Mouse (Mus musculus) embryonic fibroblast, embryonic 13.5 days (primary cell): ENCODE data around the gene Ubash3b. TPM values are rescaled to one million over a fixed set of nuclear protein-coding genes. Genes with fewer than 3 reads are reported as not detected.

Source experiments
- H3K27ac ChIP-seq: 2 replicates; pipeline ENCODE4 v1.5.1; 2012; ENCODE audit warnings: low read length, control low read depth, inconsistent platforms; ENCODE audit not compliant: insufficient read depth
- H3K4me1 ChIP-seq: 2 replicates; pipeline ENCODE4 v1.6.1; 2011; ENCODE audit warnings: low read length; ENCODE audit not compliant: control insufficient read depth, insufficient read depth
- H3K4me3 ChIP-seq: 2 replicates; pipeline ENCODE4 v1.5.1; 2011; ENCODE audit warnings: mild to moderate bottlenecking, control low read depth, low read length; ENCODE audit not compliant: insufficient read depth
- CTCF ChIP-seq: IDR thresholded peaks from 2 replicates; pipeline ENCODE4 v1.5.1; 2011; ENCODE audit warnings: mild to moderate bottlenecking, control low read depth, low read length, moderate library complexity, borderline replicate concordance; ENCODE audit not compliant: insufficient read depth
- POLR2A ChIP-seq: IDR thresholded peaks from 2 replicates; pipeline ENCODE4 v1.6.1; 2011; ENCODE audit warnings: low read depth, mild to moderate bottlenecking, control low read depth, low read length, moderate library complexity
- polyA plus RNA-seq: library from polyadenylated mRNA; stranded (reverse); fragments of >200 nt; gene quantifications from 2 replicates; pipeline ENCODE4 v1.2.4, GENCODE M21; 2011; ENCODE audit warnings: low read depth; ENCODE audit not compliant: missing spikeins, insufficient read length

Gene Ubash3b
- polyA plus RNA-seq, 1 experiment, result 4.2 TPM

DNA sequence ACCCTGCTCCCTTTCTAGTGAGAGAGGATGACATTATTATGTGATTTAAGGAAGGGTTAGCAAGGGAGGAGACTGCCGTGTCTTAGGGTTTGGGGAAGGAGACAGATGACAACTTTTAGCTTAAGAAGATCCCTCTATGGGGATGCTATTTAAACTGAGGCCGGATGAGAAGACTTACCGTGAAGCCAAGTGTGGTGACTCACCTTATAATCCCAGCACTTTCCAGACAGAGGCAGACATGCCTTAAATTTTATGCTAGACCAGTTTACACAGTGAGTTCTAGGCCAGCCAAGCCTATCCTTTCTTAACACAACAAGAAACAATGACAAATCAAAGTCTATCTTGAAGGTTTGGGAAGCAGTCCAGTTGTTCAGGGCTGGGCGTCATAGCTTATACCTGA, 26.4 kb upstream of the Ubash3b start:
- H3K4me3 ChIP-seq, result no peak overlapping the region
- TF ChIP-seq POLR2A, result no peak
- TF ChIP-seq CTCF, result no peak
- H3K27ac ChIP-seq, result no peak overlapping the region
- no peaks in the 10 kb centered on the region; the same call in 1 of the 2 replicates for H3K4me1 ChIP-seq

DNA sequence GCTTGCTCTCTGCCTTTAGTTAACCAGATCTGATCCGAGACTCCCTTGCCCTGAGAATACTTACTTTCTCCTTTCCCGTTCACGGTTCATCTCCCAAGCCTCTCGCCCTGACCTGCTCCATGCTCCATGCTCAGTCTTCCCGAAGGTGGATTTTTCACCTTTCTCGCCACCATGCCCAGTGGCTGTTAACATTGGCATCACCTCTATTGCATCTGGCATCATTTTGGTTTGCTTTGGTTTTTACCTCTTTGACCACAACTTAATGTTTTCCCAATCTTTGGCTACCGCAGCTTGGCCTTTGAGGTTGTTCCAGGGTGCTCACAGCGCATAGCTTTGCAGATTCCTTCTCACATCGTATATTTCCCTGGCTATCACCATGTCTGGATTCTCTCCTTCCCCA, 26.0 kb upstream of the Ubash3b start:
- no peak overlapping the region for H3K4me3 ChIP-seq
- no peak for TF ChIP-seq CTCF
- no peak for TF ChIP-seq POLR2A
- no peaks in the 10 kb centered on the region; the same call in 1 of the 2 replicates for H3K4me1 ChIP-seq
- no peak overlapping the region for H3K27ac ChIP-seq

DNA sequence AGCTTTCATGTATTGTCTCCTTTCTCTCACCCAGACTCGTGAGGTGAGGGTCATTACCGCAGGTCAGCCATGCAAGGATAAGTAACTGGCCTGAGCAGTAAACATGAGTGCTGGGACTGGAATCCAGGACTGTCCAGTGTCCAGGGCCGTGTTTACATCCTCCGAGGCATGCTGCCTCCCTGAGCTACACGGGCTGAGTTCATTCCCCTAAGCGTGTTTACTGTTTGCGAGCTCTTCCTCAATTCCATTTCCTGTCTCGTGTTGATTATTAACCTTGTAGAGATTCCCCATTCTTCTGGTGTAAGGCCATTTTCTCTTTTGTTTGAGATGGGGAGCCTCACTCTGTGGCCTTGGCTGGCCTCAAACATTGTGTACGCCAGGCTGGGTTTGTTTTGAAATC, 23.8 kb upstream of the Ubash3b start:
- no peaks in the 10 kb centered on the region; the same call in 1 of the 2 replicates for H3K4me1 ChIP-seq
- TF ChIP-seq CTCF, result no peak
- no peak for TF ChIP-seq POLR2A
- H3K4me3 ChIP-seq, result no peak overlapping the region
- H3K27ac ChIP-seq, result no peak overlapping the region

DNA sequence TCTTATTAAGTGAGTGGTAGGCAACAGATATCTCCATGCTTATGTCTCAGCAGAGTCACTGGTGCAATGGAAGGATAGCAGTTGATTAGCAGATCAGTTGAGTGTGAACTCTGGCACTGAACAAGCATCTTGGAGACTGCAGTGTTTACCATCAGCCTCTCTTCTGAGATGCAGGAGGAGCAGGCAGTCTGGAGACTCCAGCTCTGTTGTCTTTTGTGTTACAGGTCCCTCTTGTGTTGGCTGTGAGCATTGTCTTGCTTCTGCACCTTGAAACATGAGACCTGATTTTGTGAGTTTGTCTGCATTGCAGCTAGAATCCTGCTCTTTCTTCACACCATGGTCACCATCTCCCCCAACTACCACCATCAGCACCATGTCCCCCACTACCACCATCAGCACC, 21.1 kb upstream of the Ubash3b start:
- Histone ChIP-seq H3K4me1 (no peaks in the 10 kb centered on the region), H3K27ac (no peak overlapping the region), H3K4me3 (no peak overlapping the region)
- no peak for TF ChIP-seq POLR2A
- no peak; the same call in 1 of the 2 replicates for TF ChIP-seq CTCF

DNA sequence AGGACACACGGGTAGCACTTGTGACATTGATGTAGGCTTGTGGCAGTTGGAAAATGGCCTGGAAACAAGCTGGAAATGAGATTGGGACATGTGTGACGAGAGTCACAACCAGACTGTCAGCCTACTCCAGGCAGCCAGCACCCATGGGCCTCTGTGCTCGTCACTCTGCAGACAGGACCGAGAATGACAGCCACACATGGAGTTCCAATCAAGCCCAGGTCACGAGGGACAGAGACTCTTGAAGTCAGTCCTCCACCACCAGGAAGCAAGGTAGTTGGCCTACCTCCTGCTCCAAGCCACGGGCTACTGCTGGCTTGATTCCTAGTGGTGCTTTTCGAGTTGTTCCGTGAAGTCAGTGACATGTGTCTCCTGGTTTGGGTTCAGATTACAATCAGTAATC, 20.3 kb upstream of the Ubash3b start:
- Histone ChIP-seq H3K27ac (no peak overlapping the region), H3K4me1 (no peaks in the 10 kb centered on the region), H3K4me3 (no peak overlapping the region)
- TF ChIP-seq CTCF, result no peak
- TF ChIP-seq POLR2A, result no peak

DNA sequence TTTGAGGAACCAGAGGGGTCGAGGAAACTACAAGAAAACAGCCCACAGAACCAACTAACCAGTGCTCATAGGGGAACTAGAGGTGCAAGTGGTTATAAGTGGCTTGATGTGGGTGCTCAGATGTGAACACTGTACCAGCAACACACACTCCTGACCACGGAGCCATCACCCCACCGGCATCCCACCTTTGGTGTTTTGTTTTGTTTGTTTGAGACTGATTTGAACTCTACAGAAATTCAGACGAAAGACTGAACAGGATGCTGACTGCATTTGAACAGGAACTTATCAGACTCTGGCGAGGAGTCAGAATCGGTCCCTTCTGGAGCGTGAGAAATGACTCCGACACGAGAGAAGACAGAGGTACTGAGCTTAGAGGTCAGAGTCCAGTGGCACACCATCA, 19.9 kb upstream of the Ubash3b start:
- TF ChIP-seq CTCF (no peak), POLR2A (no peak)
- Histone ChIP-seq H3K27ac (no peak overlapping the region), H3K4me3 (no peak overlapping the region), H3K4me1 (no peaks in the 10 kb centered on the region)

DNA sequence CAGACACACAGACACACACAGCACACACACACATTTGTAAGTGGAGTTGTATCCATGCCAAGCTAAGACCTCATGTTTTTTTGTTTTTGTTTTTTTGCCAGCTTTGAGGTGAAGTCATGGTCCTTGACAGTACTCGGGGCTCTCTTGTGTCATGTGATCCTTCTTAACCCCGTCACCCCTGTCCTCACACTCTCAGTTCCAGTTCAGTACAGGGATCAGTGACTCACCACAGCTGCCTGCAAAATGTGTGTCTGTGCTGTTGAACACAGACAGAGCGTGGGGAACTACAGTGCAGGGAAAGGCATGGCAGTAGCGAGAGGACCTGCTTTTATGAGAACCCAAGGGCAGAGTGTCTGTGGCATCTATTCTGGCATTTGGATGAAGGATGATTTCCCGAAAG, 17.6 kb upstream of the Ubash3b start:
- no peak overlapping the region for H3K4me3 ChIP-seq
- TF ChIP-seq POLR2A (no peak), CTCF (no peak)

DNA sequence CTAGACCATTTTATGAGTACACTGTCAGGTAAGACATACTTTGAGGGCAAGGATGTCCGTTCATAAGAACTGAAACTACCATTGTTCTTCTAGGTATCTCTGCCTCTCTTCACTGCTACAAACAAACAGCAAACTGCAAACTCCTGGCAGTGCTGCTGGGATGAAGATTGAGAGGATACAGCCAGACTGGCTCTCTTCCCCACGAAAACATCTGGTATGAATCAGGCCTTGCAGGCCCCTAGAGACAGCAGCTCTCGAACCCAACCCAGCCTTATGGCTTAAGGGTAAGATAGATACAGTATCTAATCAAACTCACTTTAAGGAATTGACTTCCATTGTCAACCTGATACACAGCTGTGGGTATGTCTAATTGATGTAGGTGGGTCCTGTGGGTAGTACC, 11.7 kb upstream of the Ubash3b start:
- peaks cover 13% of the 10 kb centered on the region for H3K4me1 ChIP-seq
- no peak overlapping the region for H3K4me3 ChIP-seq
- TF ChIP-seq POLR2A (no peak), CTCF (no peak)
- no peak overlapping the region for H3K27ac ChIP-seq

More for the DNA sequence above, 17.6 kb upstream of the Ubash3b start:
- no peak overlapping the region for H3K27ac ChIP-seq
- no peaks in the 10 kb centered on the region for H3K4me1 ChIP-seq

DNA sequence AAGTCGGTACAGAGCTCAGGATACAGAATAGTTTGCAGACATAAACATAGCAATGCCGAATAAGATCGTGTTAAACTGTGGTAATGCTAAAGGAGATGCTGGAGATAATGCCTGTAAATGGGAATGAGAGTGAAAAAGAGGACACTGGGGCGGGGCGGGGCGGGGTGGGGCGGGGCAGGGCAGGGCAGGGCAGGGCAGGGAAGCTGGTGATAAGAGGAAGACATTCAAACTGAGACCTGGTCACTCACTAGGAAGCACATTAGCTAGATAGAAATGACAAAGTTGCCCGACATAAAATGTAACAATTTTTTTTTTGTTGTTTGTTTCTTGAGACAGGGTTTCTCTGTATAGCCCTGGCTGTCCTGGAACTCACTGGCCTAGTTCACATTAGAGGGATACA, 10.9 kb upstream of the Ubash3b start:
- TF ChIP-seq CTCF, result no peak
- Histone ChIP-seq H3K27ac (no peak overlapping the region), H3K4me1 (peaks cover 13% of the 10 kb centered on the region), H3K4me3 (no peak overlapping the region)

DNA sequence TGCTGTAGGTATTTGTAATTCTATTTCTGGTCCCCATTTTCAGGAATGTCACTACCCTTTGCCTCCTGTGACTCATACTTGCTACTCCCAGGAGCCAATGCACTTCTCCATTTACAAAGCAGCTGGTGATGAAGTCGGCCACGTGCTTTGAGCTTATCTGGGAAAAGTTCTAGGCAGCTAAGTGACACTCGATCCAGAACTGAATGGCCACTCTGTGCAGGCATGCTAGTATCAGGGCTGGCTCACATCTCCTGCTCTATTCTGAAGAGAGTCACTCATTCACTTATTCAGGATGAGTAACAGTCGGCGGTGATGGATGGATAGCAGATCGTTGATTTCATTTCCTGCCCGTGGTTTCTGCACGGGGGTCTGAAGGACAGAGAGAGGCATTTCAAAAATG, 8.5 kb upstream of the Ubash3b start:
- H3K27ac ChIP-seq, result peak overlapping the region; percentile 23; the same call in 1 of the 2 replicates
- H3K4me3 ChIP-seq, result no peak overlapping the region
- peaks cover 13% of the 10 kb centered on the region for H3K4me1 ChIP-seq
- TF ChIP-seq CTCF (no peak), POLR2A (no peak)

DNA sequence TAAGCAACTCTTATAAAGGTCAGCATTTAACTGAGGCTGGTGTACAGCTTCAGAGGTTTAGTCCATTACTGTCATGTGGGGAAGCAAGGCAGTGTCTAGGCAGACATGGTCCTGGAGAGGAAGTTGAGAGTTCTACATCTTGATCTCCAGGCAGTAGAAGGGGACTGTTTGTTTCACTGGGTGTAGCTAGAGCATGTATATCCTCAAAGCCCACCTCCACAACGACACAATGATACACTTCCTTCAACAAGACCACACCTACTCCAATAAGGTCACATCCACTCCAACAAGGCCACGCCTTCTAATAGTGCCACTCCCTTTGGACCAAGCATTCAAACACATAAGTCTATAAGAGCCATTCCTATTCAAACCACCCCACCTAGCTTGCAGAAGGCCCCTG, 7.2 kb upstream of the Ubash3b start:
- peaks cover 13% of the 10 kb centered on the region for H3K4me1 ChIP-seq
- no peak for TF ChIP-seq POLR2A
- no peak for TF ChIP-seq CTCF
- no peak overlapping the region for H3K4me3 ChIP-seq
- H3K27ac ChIP-seq, result no peak overlapping the region

DNA sequence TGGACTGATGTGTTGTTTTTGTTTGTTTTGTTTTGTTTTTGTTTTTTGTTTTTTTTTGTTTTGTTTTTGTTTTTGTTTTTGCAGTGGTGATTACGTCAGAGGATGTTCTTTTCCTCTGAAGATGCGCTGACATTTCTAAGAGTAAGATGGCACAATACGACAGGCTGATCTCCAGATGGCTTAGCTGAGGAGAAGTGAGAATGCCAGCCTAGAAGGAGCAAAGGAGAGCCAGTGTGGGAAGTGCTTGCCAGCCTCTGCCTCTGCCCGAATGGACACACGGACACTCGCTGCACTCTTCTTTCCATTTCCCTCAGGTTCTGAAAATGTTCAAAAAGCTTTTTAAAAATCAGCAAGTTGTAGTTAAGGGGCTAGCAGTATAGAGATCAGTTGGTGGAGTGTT, 6.7 kb upstream of the Ubash3b start:
- TF ChIP-seq POLR2A (no peak), CTCF (no peak)
- H3K4me3 ChIP-seq, result no peak overlapping the region
- peaks cover 11% of the 10 kb centered on the region for H3K4me1 ChIP-seq
- no peak overlapping the region for H3K27ac ChIP-seq
